Mouse (Mus musculus): ENCODE measurements at regions not wholly inside any gene's neighbourhood (a gene's known extent, or its start where the extent isn't known, plus 50 kb on each side); places are given as distances from the start of the nearest gene placed in this dataset.
"Not testable (repeated sequence)": the region's sequence is repeated elsewhere in the genome, so short reads cannot be mapped to it uniquely, and the experiment has no call there.

- no peak for DNase-seq (ENCODE audit: low spot score in 2 of 2)
Measured at GRCm38 (mm10) chr1:166900028-166900427, 101.2 kb upstream of the Fam78b start.

GRCm38 (mm10) chr1:166900441-166901161, 100.6 kb upstream of the Fam78b start:
- DNase-seq (ENCODE audit: low spot score in 2 of 2), result no peak

- DNase-seq (ENCODE audit: low spot score in 2 of 2), result no peak
Measured at GRCm38 (mm10) chr1:166901574-166901973, 99.6 kb upstream of the Fam78b start.

DNA sequence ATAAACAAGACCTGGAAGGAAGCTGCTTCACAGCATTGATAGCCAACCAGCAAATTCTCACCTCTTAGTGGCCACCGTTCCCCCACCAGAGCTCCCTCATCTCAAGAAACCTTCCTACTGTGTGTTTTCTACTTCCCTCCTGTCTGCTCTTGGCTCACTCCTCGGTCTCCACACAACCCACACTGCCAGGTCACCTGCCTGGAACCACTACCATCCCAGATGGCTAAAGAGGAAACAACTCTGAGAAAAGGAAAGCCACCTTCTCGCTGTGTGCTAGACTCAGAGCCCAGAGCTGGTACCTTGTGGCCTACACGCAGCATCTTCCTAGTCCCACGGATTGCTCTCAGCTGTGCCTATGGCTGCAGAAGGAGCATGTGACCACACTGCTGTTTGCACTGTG, 97.8 kb upstream of the Fam78b start:
- no peak for DNase-seq (ENCODE audit: low spot score in 2 of 2)

DNA sequence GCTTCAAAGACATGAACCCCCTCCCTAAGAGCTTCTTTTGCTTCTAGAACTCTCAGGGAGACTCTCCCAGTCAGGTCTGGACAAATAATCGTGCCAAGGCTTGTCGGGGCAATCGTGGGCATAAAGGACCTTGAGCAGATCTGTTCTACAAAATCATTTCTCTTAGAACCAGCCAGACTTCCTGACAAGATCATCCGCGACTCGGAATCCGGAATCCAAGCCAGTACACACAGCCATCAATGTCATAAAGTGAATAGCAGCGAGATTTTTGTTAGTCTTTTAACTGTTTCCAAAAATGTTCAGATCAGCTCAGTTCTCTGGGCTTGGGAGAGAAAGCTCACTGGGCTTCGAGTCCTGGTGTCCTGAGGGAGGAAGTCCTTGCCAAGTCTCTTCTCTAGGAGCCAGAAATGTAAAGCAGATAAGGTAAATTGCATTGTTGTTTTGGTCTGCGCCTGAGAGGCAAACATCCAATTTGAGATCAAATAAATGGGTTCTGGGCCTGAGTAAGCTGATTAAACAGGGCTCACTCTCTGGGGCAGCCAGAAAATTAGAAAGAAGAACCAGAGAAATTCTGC, 92.9 kb upstream of the Fam78b start:
- DNase-seq (ENCODE audit: low spot score in 2 of 2), result no peak

GRCm38 (mm10) chr1:166912195-166912594, 89.0 kb upstream of the Fam78b start:
- DNase-seq (ENCODE audit: low spot score in 2 of 2), result not testable (repeated sequence)

DNA sequence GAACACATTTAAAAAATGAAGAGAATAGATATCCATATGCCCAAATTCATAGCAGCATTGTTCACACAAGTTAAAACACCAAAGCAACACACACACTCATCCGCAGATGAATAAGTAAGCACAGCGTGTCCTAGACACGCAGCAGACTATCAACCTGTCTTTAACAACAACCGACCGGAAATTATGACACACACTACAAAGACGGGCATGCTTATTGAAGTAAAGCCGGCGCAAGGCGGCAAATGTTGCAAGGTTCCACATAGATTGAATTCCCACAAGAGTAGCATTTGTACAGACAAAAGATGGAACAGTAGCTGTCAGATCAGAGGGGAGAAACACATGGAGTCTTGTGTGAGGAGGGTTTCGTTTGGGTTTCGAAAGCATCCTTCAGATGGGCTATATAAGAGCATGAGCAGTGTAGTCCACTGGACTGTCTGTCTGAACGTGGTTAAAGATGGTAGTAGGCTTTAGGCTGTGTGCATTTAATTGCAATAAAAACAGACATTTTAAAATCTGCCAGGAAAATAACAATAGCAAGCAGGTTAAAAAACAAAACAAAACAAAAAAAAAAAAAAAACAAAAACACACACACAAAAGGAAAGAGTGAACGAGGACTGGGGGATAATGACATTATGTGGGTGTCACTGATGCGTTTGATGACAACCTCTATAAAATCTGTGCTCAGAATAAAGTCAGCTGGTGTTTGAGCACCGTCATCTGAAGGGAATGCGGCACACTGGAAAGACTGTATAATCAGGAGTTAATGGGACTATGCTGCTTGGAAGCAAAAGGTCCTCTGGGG, 78.1 kb upstream of the Fam78b start:
- DNase-seq (ENCODE audit: low spot score in 2 of 2), result no peak

DNA sequence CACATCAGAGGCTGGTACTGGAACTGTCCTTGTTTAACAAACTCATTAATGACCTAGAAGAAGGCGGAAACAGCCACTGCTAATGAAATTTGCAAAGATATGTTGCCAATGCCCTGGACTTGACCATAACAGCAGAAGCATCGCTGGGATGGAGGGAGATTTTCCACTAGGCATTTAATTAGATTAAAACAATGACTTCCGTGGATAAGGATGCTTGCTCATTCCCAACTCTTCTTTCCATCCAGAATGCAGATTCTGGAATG, 77.6 kb upstream of the Fam78b start:
- no peak for DNase-seq (ENCODE audit: low spot score in 2 of 2)

- DNase-seq (ENCODE audit: low spot score in 2 of 2), result peak in 1 of 2 experiments; percentile 7
Measured at GRCm38 (mm10) chr1:166924126-166924525, 77.1 kb upstream of the Fam78b start.

DNA sequence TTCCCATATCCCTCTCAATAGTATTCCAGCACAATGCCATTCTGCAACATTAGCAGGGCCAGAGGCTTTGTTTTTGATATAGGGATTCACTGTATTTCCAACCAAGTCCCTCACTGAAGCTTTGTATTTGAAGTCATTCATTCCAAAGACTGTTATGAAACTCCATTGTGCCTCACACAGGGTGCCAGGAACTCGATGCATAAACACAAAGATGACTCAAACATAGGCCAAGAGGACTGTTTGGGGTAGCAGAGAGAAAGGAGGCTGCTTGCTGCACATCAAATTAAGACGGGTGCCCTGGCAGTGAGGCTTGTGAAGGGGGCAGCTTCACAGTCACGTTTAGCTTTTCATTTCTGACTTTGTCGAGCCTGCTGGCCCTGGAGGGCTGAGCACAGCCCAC, 75.1 kb upstream of the Fam78b start:
- no peak for DNase-seq (ENCODE audit: low spot score in 2 of 2)

DNA sequence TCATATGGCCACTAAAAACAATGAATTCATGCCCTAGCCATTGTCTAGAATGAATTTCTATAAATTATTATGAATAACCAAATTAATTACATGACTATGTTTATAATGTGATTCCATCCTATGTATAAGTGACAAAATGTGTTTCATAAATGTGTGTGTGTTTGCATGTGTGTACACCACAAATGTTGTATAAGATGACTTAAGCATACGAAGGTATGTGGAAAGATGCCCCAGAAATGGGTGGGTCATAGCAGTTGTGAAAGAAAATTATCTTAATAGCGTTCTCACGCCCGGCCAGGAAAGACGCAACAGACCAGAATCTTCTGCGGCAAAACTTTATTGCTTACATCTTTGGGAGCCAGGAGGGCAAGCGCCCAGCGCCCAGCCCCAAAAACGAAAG, 61.5 kb upstream of the Fam78b start:
- not testable (repeated sequence) for DNase-seq (ENCODE audit: low spot score in 2 of 2)

DNA sequence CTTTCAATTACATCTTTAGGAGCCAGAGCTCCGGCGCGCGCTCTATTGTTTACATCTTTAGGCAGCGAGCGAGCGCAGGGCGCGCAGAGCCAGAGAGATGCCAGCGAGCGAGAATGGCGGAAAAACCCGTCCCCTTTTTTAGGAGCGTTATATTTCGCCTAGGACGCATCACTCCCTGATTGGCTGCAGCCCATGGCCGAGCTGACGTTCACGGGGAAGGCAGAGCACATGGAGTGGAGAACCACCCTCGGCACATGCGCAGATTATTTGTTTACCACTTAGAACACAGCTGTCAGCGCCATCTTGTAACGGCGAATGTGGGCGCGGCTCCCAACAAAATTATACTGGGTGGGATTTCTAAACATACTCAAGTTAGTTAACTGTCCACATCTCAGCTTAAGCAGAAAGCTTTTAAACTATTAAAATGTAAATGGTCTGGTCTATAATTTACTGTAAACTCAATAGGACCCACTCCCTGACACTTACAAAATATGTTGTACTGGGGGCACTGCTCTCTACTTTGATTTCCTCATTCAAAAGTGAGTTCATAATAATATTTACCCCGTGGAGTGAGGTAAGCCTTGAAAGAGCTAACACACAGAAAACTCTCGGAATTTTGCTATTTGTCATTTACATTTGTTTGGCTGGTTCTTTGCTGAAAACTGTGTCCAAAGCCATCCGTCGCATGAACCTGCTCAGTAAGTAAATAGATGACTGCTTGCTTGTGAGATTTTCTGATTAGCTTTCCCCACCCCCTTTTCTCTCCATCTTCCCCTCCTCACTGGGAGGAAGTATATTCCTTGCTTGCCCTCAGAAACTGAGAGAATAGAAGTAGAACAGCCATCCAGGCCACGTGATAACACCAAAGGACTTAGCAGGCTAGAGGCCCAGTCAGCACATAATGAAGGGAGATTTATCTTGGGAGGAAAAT, 60.8 kb upstream of the Fam78b start:
- not testable (repeated sequence) for DNase-seq (ENCODE audit: low spot score in 2 of 2)

GRCm38 (mm10) chr1:166942201-166942600, 59.0 kb upstream of the Fam78b start:
- DNase-seq (ENCODE audit: low spot score in 2 of 2), result no peak

DNA sequence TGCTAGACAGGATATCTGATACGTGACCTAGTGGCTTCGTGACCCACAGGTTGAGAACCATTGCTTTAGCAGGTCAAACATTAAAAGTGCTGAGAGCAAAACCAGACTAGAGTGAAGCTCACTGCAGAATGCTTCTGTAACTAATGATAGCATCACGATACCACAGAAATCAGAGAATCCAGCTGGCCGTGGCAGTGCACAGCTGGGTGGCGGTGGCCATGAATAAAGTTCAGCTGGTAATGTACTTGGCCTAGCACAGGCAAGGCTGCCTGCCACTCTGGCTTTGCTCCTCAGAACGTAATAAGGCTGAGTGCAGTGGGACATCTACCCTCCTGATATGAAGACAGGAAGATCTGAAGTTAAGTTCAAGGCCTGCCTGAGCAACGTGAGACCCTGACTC, 56.7 kb upstream of the Fam78b start:
- no peak for DNase-seq (ENCODE audit: low spot score in 2 of 2)

DNA sequence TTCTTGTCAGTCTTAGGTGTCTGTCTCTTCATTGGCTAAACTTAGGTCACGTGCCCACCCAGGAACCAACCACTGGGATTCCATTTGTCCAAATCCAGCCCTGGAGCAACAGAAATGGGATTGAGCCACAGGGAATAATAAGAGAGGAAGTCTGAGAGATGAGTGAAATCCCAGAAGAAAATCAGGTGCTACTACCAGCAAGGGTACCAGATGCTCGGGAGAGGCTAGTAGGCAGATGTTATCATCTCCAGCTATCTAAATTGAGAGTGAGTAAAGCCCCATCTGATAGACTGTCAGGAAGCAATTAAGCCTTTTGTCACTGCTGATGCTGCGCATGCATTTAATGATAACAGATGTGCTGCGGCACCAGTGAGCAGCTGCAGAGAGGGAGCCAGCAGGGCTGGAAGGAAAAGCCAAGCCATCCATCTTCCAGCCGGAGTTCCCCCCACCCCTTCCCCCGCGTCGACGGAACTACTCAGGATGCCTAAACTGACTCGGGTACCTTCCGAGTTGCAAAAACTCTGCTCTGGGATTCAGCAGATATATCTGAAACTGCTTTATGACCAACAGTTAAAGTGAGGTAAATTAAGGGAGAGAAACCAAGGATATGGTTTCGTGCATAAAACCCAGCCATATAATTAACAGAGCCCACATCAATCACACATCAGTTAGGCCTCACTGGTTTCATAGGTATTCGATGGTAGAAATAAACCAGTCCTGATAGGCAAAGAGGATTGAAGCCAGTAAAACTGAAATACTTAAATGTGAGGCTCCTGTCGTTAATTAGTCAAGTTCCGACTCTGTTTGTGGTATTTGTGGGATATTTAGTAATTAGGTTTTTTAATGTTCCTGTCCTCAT, 53.1 kb upstream of the Fam78b start:
- no peak for DNase-seq (ENCODE audit: low spot score in 2 of 2)

All from left cerebral cortex, adult 9 months (tissue).